Mouse (Mus musculus): ENCODE data around the gene Pim1. TPM values are rescaled to one million over a fixed set of nuclear protein-coding genes. Genes with fewer than 3 reads are reported as not detected.

The Pim1 gene
- polyA plus RNA-seq (2012), result 96.2 and 112 TPM in 2 replicates

GRCm38 (mm10) chr17:29490713-29491581, at the start of gene Pim1:
Pim1 (plus strand) TSS chr17:29490753.
- TF ChIP-seq GATA1 (IDR thresholded peaks at IDR 0.05; ENCODE audit: low read length), result no peak

DNA sequence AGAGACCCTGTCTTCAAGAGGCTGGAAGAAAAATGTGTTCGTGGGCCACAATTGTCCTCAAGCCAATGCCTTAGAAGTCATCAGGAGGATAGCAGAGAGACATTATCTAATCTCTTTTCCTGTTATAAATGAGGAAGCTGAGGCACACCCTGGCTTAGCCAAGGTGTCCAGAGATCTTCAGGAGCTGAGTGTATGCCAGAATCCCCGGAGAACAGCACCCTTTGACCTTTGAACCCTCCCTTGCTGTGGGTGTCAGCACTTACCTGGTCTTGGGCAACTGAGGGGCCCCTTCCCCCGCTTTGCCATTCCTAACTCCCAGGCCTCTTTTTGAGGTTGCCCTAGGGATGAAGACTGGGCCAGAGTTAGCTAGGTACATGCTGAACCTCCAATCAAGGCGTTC, 49.0 kb upstream of the Pim1 start:
- peak; percentile 39 for TF ChIP-seq GATA1 (IDR thresholded peaks at IDR 0.05; ENCODE audit: low read length)

- TF ChIP-seq GATA1 (IDR thresholded peaks at IDR 0.05; ENCODE audit: low read length), result no peak
These were observed 48.4 kb upstream of the Pim1 start for GRCm38 (mm10) chr17:29442131-29442557.

DNA sequence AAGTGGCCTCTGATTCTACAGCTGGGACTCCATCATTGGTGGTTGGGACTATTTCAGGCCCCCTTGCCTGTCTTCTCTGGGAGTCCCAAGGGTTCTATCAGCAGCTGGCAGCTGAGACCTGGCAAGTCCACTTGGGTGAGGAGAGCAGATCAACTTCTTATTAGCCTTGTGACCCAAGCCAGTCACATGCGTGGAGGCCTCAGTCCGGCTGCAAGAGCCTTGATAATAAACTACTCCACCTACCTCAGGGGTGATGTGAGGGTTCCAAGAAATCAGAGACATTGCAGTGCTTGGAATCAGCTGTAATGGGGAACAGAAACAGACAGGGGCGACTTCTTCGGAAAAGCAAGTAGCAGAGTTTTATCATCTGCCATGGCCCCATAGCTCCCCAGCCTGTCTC, 46.8 kb upstream of the Pim1 start:
- no peak for TF ChIP-seq GATA1 (IDR thresholded peaks at IDR 0.05; ENCODE audit: low read length)

- peak; percentile 70 for TF ChIP-seq GATA1 (IDR thresholded peaks at IDR 0.05; ENCODE audit: low read length)
These were observed 45.5 kb upstream of the Pim1 start for GRCm38 (mm10) chr17:29445072-29445471.

- TF ChIP-seq GATA1 (IDR thresholded peaks at IDR 0.05; ENCODE audit: low read length), result peak; percentile 62
These were observed 43.2 kb upstream of the Pim1 start for GRCm38 (mm10) chr17:29447323-29447722.

- no peak for TF ChIP-seq GATA1 (IDR thresholded peaks at IDR 0.05; ENCODE audit: low read length)
These were observed 42.5 kb upstream of the Pim1 start for GRCm38 (mm10) chr17:29448055-29448454.

- no peak for TF ChIP-seq GATA1 (IDR thresholded peaks at IDR 0.05; ENCODE audit: low read length)
These were observed 42.0 kb upstream of the Pim1 start for GRCm38 (mm10) chr17:29448561-29448960.

DNA sequence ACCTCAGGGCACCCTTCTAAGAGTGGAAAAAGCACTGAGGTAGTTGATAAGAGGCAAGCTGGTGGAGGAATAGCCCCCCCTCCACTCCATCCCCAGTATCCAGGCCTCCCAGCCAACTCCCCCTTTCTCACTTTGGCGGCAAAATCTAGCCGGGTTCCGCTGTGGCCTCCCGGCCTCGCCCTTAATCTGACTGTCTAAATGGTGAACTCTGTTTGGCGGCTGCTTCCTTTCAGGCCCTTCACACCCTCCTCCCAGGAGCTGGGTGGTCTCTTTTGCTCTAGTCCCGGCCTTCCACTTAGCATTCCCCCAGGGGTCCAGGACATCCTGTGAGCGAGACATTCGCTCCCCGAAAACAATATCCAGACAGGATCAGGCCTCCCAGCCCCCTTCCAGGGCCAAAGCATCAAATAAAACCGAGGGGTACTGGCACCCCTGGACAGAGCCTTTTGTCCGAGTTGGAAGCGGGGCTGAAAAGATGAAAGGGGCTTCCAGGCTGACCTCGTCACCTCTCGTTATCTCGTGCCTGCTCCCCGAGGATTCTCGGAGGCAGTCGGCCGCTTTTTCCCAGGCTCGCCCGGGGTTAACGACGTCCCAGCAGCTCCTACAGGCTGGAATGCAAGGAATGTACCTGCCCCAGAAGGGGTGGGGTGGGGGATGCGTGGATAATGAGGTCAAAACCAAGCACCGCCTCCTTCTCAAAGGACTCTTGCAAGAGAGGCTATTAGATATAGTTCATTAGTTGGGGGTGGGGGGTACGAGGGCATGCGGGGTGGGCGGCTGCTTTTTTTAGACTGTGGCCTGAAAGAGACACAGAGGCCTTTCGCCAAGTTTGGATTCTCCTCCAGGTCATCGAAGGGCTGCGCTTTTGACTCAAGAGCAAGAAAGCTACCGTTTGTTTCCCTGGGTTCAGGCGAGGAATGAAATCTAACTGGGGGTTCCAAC, 39.4 kb upstream of the Pim1 start:
- no peak for TF ChIP-seq GATA1 (IDR thresholded peaks at IDR 0.05; ENCODE audit: low read length)

GRCm38 (mm10) chr17:29451841-29452210, 38.7 kb upstream of the Pim1 start:
- no peak for TF ChIP-seq GATA1 (IDR thresholded peaks at IDR 0.05; ENCODE audit: low read length)

- TF ChIP-seq GATA1 (IDR thresholded peaks at IDR 0.05; ENCODE audit: low read length), result no peak
These were observed 35.0 kb upstream of the Pim1 start for GRCm38 (mm10) chr17:29455411-29456120.

- TF ChIP-seq GATA1 (IDR thresholded peaks at IDR 0.05; ENCODE audit: low read length), result no peak
These were observed 34.1 kb upstream of the Pim1 start for GRCm38 (mm10) chr17:29456476-29456875.

DNA sequence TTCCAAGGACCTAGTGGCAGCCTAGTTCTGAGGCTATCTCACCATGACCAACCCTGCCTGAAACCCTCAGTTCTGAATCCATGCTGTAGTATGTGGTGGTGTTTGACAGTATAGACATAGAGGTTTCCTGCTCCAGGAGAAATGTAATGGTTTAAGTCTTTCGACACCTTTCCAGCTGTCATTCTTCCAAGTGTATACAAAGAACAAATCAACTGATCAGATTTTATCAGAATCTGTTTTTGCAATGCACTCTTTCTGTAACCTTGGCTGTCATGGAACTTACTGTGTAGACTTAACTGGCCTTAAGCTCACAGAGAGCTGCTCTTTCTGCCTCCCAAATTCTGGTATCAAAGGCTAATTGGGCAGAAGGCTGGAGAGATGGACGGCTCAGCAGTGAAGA, 33.6 kb upstream of the Pim1 start:
- no peak for TF ChIP-seq GATA1 (IDR thresholded peaks at IDR 0.05; ENCODE audit: low read length)

DNA sequence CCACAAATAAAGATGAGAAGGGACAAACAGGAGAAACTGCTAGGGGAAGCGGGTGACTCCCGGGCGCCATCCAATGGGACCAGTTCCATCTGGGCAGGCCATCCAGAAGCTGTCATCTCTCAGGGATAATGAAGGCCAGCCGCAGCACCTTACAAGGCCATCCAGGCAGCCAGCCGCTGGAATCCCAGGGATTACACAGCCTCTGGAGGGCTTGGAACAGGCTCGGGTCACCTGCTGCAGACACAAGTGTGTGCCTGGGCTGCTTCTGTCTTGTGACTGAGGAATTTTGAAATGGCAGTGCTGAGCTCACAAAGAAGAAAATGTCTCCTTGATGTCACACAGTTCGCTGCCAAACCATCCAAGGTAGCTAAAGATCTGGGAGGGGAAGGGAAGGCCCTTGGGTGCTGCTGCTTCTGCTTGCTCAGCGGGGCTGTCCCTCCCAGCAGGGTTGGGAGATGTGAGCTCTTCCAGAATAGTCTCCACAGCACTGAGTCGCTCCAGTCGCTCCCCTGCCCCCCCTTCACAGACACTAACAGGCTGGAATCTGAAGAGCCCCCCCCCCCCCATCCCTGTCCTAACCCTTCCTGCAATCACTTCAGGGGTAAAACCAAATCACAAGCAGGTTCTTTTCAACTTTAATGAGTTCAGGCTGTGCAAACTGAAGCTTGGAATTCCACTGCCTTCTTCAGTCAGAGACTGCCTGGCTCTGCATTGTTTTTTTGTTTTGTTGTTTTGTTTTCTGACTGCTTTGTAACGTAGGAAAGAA, 32.6 kb upstream of the Pim1 start:
- TF ChIP-seq GATA1 (IDR thresholded peaks at IDR 0.05; ENCODE audit: low read length), result no peak

Measured in G1E-ER4 (cell line).